ENCODE assay signal across 11 mouse cellular contexts in genomic region chr3:144669944-144670874, GRCm38 (mm10). TPM values are rescaled to one million over a fixed set of nuclear protein-coding genes. Genes with fewer than 3 reads are reported as not detected.
DNase-seq lines count a peak whose midpoint lies in the region; ATAC-seq and TF ChIP-seq lines count a peak whose summit lies in the region.
"Had no signal": no experiment of that assay in that cellular context is flagged by ENCODE, and none has a peak within 500 bp of the region (broad histone marks: within the 10 kb centered on the region; RNA-seq: fewer than 3 reads in every experiment).

No protein-coding gene starts in this region.

- 0 out of 2 replicates have a peak overlapping the region, but pooled peaks have one; percentile 44 for H3K27ac ChIP-seq in forebrain, embryonic 10.5 days
- H3K27ac ChIP-seq in forebrain, postnatal 0 days (ENCODE audit: low read depth, low read length) = no peak overlapping the region
- no peak overlapping the region for H3K27ac ChIP-seq in midbrain, embryonic 11.5 days (ENCODE audit: low read depth, low read length)
- H3K27ac ChIP-seq in midbrain, postnatal 0 days (ENCODE audit: low read depth, low read length) = no peak overlapping the region
- no peak overlapping the region for H3K27ac ChIP-seq in intestine, embryonic 16.5 days (ENCODE audit: low read length)

- no peak for ATAC-seq in forebrain, postnatal 0 days
- ATAC-seq in midbrain, embryonic 11.5 days (ENCODE audit: low FRiP score) = peak; percentile 58; the same call in 1 of the 2 replicates
- ATAC-seq in midbrain, postnatal 0 days (ENCODE audit: low FRiP score) = no peak
- ATAC-seq in intestine, embryonic 16.5 days = peak; percentile 92
- no peak for ATAC-seq in CD4-positive, CD25-positive, alpha-beta regulatory T cell, adult 4 months
- ATAC-seq: activated CD4-positive, CD25-positive, alpha-beta regulatory T cell, adult 4 months had no signal

- DNase-seq in forebrain, embryonic 10.5 days (ENCODE audit: extremely low spot score, low spot score) = no peak
- no peak for DNase-seq in forebrain, postnatal 0 days
- DNase-seq in midbrain, embryonic 11.5 days (ENCODE audit: low spot score, missing footprints) = no peak
- no peak for DNase-seq in midbrain, postnatal 0 days (ENCODE audit: low spot score)
- DNase-seq in spleen, postnatal 36 days (ENCODE audit: low spot score in 2 of 2) = peak; percentile 66 to 82
- no peak for DNase-seq in cerebellum, postnatal 14 days
- DNase-seq: cerebellum, adult 9-10 months; left cerebral cortex, postnatal 4 days had no signal

- no peaks in the 10 kb centered on the region for H3K9me3 ChIP-seq in forebrain, embryonic 10.5 days
- no peaks in the 10 kb centered on the region for H3K9me3 ChIP-seq in forebrain, postnatal 0 days (ENCODE audit: low read length)
- H3K9me3 ChIP-seq in midbrain, embryonic 11.5 days (ENCODE audit: control insufficient read depth, low read length) = no peaks in the 10 kb centered on the region
- H3K9me3 ChIP-seq in midbrain, postnatal 0 days (ENCODE audit: low read length) = no peaks in the 10 kb centered on the region
- no peaks in the 10 kb centered on the region for H3K9me3 ChIP-seq in intestine, embryonic 16.5 days (ENCODE audit: control insufficient read depth, low read length)

- no peaks in the 10 kb centered on the region for H3K36me3 ChIP-seq in forebrain, embryonic 10.5 days (replicated peaks)
- H3K36me3 ChIP-seq in forebrain, postnatal 0 days (ENCODE audit: insufficient read depth) = no peaks in the 10 kb centered on the region
- H3K36me3 ChIP-seq in midbrain, embryonic 11.5 days (ENCODE audit: control insufficient read depth, insufficient read depth, low read length) = no peaks in the 10 kb centered on the region
- H3K36me3 ChIP-seq in midbrain, postnatal 0 days (ENCODE audit: insufficient read depth, low read length) = no peaks in the 10 kb centered on the region
- H3K36me3 ChIP-seq in intestine, embryonic 16.5 days (ENCODE audit: control insufficient read depth, insufficient read depth, low read length) = no peaks in the 10 kb centered on the region

- H3K27me3 ChIP-seq in forebrain, embryonic 10.5 days (ENCODE audit: poor library complexity, severe bottlenecking) = no peaks in the 10 kb centered on the region
- H3K27me3 ChIP-seq in forebrain, postnatal 0 days (ENCODE audit: insufficient read depth, low read length) = no peaks in the 10 kb centered on the region
- H3K27me3 ChIP-seq in midbrain, embryonic 11.5 days (ENCODE audit: control insufficient read depth, insufficient read depth, low read length) = no peaks in the 10 kb centered on the region
- H3K27me3 ChIP-seq in midbrain, postnatal 0 days (ENCODE audit: insufficient read depth, low read length) = no peaks in the 10 kb centered on the region
- no peaks in the 10 kb centered on the region for H3K27me3 ChIP-seq in intestine, embryonic 16.5 days (replicated peaks; ENCODE audit: control insufficient read depth, insufficient read depth, low read length)

- TF ChIP-seq CTCF in forebrain, postnatal 0 days (IDR thresholded peaks at IDR 0.05; ENCODE audit: low read depth) = no peak
- TF ChIP-seq CTCF in midbrain, postnatal 0 days (IDR thresholded peaks at IDR 0.05) = no peak

- no peak overlapping the region for H3K4me3 ChIP-seq in forebrain, embryonic 10.5 days
- no peak overlapping the region for H3K4me3 ChIP-seq in forebrain, postnatal 0 days (ENCODE audit: low read depth, low read length)
- no peak overlapping the region for H3K4me3 ChIP-seq in midbrain, embryonic 11.5 days (ENCODE audit: low read depth, low read length)
- H3K4me3 ChIP-seq in midbrain, postnatal 0 days (ENCODE audit: low read depth, low read length) = no peak overlapping the region
- no peak overlapping the region for H3K4me3 ChIP-seq in intestine, embryonic 16.5 days (ENCODE audit: low read length)

- H3K9ac ChIP-seq in forebrain, postnatal 0 days = no peak overlapping the region
- no peak overlapping the region for H3K9ac ChIP-seq in midbrain, embryonic 11.5 days (ENCODE audit: low read length)
- no peak overlapping the region for H3K9ac ChIP-seq in midbrain, postnatal 0 days (replicated peaks; ENCODE audit: low read length, poor library complexity, severe bottlenecking)
- no peak overlapping the region for H3K9ac ChIP-seq in intestine, embryonic 16.5 days (ENCODE audit: low read depth, low read length)

- H3K4me1 ChIP-seq in forebrain, embryonic 10.5 days = peaks cover 10% of the 10 kb centered on the region
- H3K4me1 ChIP-seq in forebrain, postnatal 0 days (ENCODE audit: insufficient read depth) = no peaks in the 10 kb centered on the region
- H3K4me1 ChIP-seq in midbrain, embryonic 11.5 days (ENCODE audit: control insufficient read depth, insufficient read depth, low read length) = no peaks in the 10 kb centered on the region; the same call in 1 of the 2 replicates
- H3K4me1 ChIP-seq in midbrain, postnatal 0 days (ENCODE audit: insufficient read depth, low read length) = no peaks in the 10 kb centered on the region
- H3K4me1 ChIP-seq in intestine, embryonic 16.5 days (ENCODE audit: control insufficient read depth, insufficient read depth, low read length) = no peaks in the 10 kb centered on the region

- 58% methylated on average over 14 of the region's 14 CpGs for WGBS in forebrain, embryonic 10.5 days
- 54% methylated on average over 14 of the region's 14 CpGs for WGBS in forebrain, postnatal 0 days
- 45% methylated on average over 14 of the region's 14 CpGs for WGBS in midbrain, embryonic 11.5 days
- 52% methylated on average over 14 of the region's 14 CpGs for WGBS in midbrain, postnatal 0 days
- WGBS in intestine, embryonic 16.5 days = 66% methylated on average over 14 of the region's 14 CpGs

- no peak overlapping the region for H3K4me2 ChIP-seq in forebrain, postnatal 0 days (ENCODE audit: low read depth)
- H3K4me2 ChIP-seq in midbrain, embryonic 11.5 days = no peak overlapping the region
- no peak overlapping the region for H3K4me2 ChIP-seq in midbrain, postnatal 0 days (ENCODE audit: low read depth, low read length, poor library complexity, severe bottlenecking)
- H3K4me2 ChIP-seq in intestine, embryonic 16.5 days (ENCODE audit: low read depth, low read length) = no peak overlapping the region

RNA-seq across cellular contexts. Expression of gene Sh3glb1, which starts 49.9 kb away (rescaled TPM):
- polyA plus RNA-seq in forebrain, embryonic 10.5 days (2016; fragmentation: Nextera tagmentation; extraction: Ambion mirVana) = 57.5 and 58.6 TPM in 2 replicates
- 103 and 118 TPM in 2 replicates for total RNA-seq in forebrain, postnatal 0 days (2014; rRNA removed)
- 104 and 128 TPM in 2 replicates for polyA plus RNA-seq in forebrain, postnatal 0 days (2015; fragmentation: Nextera tagmentation; extraction: Ambion mirVana)
- polyA plus RNA-seq in midbrain, embryonic 11.5 days (2014; fragmentation: Nextera tagmentation; extraction: Ambion mirVana) = 91.4 and 92.2 TPM in 2 replicates
- 96.5 and 111 TPM in 2 replicates for total RNA-seq in midbrain, postnatal 0 days (2014; rRNA removed)
- 109 and 130 TPM in 2 replicates for polyA plus RNA-seq in midbrain, postnatal 0 days (2015; fragmentation: Nextera tagmentation; extraction: Ambion mirVana)
- 77.9 and 89.1 TPM in 2 replicates for polyA plus RNA-seq in intestine, embryonic 16.5 days (2015; fragmentation: Nextera tagmentation; extraction: Ambion mirVana)
- 10 to 100 TPM; 43.3 to 59.8 TPM for polyA plus RNA-seq in CD4-positive, CD25-positive, alpha-beta regulatory T cell, adult 4 months (2017; shearing (Covaris generic))

Comparison
In these comparisons a context has a peak if more than half of its experiments do, and no peak if none do; other contexts are left out.
1. ATAC-seq: peak in midbrain, embryonic 11.5 days (single experiment) and intestine, embryonic 16.5 days (single experiment); none in forebrain, postnatal 0 days (single experiment), midbrain, postnatal 0 days (single experiment) and CD4-positive, CD25-positive, alpha-beta regulatory T cell, adult 4 months (single experiment).
2. DNase-seq: peak in spleen, postnatal 36 days (2 of 2); none in forebrain, embryonic 10.5 days (single experiment), forebrain, postnatal 0 days (single experiment), midbrain, embryonic 11.5 days (single experiment), midbrain, postnatal 0 days (single experiment) and cerebellum, postnatal 14 days (0 of 2).